Mouse (Mus musculus) left cerebral cortex, postnatal 36 days (tissue): ENCODE results near the gene Samd4. TPM values are rescaled to one million over a fixed set of nuclear protein-coding genes. Genes with fewer than 3 reads are reported as not detected.

Experiments used
- DNase-seq, 2 experiments: peaks; one replicate each; pipeline ENCODE4 v3.0.0; 2021 to 2022; ENCODE audit warnings: low spot score in 2 of 2, mixed read lengths in 1 of 2
- intact Hi-C: fragments of 180-260 bp; cut with DNase I; formaldehyde crosslinking; loops from one replicate; pipeline ENCODE4 v1.15.1; 2025
- total RNA-seq, 2 experiments: library from RNA; stranded (reverse); gene quantifications; 2 replicates each; pipeline ENCODE4 v1.2.3; 2021

Gene Samd4
- total RNA-seq, 2 experiments from 2014 or later, result 25.8 to 27.2 TPM

GRCm38 (mm10) chr14:46945903-46946490, 63.3 kb downstream of the Samd4 start:
- intact Hi-C loops, result no loop called here
- DNase-seq, result no peak

DNA sequence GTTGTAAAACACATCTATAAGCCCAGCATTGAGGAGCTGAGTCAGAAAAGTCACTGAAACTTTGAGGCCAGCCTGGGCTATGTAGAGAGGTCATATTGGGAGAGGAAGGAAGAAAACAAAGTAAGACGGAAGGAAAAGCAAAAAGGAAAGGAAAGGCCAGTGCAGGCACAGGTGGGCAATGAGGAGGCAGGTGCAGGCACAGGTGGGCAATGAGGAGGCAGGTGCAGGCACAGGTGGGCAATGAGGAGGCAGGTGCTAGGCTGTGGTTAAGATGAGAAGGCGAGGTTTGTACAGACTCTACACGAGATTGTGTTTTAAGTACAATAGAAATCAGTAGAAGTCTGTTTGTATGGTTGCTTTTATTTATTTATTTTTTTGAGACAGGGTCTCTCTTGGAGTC, 65.0 kb downstream of the Samd4 start:
- intact Hi-C loops, result no loop called here
- no peak for DNase-seq

- intact Hi-C loops, result no loop called here
- no peak for DNase-seq
Measured at GRCm38 (mm10) chr14:46950527-46951384, 68.1 kb downstream of the Samd4 start.

DNA sequence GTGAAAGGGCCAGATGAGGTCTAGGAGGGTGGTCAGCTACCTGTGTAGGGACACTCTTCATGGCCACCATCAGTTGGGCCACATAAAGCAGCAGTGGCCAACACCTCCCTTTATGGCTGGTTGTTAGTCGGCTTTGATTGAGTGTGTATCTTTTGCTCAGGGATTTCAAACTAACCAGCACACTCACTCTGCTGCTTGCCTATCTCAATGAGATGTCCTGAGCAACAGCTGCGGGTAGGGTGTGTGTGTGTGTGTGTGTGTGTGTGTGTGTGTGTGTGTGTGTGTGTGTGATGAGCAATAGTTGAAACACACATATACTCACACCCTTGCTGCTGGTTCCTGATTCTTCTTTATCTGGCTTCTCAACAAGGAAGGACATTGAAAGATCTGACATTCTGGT, 69.6 kb downstream of the Samd4 start:
- no peak for DNase-seq
- intact Hi-C loops, result no loop called here

GRCm38 (mm10) chr14:46955109-46955508, 72.5 kb downstream of the Samd4 start:
- no peak for DNase-seq
- intact Hi-C loops, result no loop called here

- no peak for DNase-seq
- intact Hi-C loops, result no loop called here
Measured at GRCm38 (mm10) chr14:46955574-46956043, 73.0 kb downstream of the Samd4 start.

GRCm38 (mm10) chr14:46956121-46956520, 73.5 kb downstream of the Samd4 start:
- intact Hi-C loops, result no loop called here
- DNase-seq, result no peak

- DNase-seq, result no peak
- intact Hi-C loops, result no loop called here
Measured at GRCm38 (mm10) chr14:46959166-46959721, 76.6 kb downstream of the Samd4 start.

GRCm38 (mm10) chr14:46959831-46960230, 77.2 kb downstream of the Samd4 start:
- intact Hi-C loops, result no loop called here
- no peak for DNase-seq

GRCm38 (mm10) chr14:46962832-46963231, 80.2 kb downstream of the Samd4 start:
- DNase-seq, result no peak
- intact Hi-C loops, result no loop called here

GRCm38 (mm10) chr14:46964074-46964872, 81.6 kb downstream of the Samd4 start:
- DNase-seq, result no peak
- intact Hi-C loops, result no loop called here

DNA sequence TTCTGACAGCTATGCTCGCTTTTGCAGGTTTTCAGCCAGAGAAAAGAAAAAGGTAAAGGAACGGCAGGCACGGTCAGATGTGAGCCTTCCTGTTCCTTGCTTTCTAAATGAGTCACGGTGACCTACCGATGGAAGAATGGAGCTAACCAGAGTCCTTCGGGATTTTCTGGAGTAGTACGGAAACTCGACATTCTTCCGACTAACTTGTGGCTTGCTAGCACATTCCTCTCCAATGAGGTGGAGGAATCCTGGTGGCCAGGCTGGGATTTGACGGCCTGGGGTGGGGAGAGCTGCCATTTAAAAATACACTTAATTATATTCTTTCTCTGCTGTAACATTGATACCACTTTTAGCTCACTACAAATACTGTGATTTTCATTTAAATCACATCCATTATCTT, 83.6 kb downstream of the Samd4 start:
- intact Hi-C loops, result no loop called here
- no peak for DNase-seq

- no peak for DNase-seq
- intact Hi-C loops, result no loop called here
Measured at GRCm38 (mm10) chr14:46968046-46968445, 85.4 kb downstream of the Samd4 start.

GRCm38 (mm10) chr14:46970673-46971072, 88.0 kb downstream of the Samd4 start:
- intact Hi-C loops, result no loop called here
- DNase-seq, result peak; percentile 19 to 46

DNA sequence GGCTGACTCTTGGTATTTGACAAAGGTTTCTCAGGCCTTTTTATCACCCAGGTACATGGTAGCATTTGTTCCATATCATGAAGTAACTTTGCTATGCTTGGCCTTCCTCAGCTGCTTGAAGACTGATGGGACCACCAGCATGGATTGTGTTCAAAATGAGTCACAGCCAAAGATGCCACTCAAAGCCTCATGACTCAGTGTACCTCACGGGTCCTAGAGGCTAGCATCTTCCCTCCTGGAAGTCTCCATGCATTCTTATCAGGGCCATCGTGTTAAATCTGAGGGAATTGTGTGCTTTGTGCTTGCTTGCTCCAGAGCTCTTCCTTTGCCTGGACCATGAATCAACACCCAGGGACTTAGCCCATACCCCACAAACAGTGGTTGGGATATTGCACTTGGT, 89.1 kb downstream of the Samd4 start:
- no peak for DNase-seq
- intact Hi-C loops, result no loop called here

DNA sequence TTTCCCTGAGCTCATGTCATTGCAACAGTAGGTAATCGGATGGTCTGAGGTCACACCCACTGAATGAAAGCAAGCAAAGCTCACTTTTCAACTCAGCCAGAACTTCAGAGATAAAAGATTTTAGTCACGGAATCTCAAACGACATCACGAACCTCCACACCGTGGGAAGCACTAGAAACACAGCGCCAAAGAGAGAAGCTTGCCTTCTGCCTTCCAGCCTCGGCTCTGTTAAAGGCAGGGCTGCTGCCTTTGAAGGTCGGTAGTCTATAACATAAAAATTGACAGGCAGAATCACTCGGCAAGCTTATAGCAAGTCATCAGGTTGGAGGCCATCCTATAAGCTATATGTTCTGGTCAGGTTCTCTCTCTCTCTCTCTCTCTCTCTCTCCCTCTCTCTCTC, 92.2 kb downstream of the Samd4 start:
- intact Hi-C loops, result no loop called here
- no peak for DNase-seq

DNA sequence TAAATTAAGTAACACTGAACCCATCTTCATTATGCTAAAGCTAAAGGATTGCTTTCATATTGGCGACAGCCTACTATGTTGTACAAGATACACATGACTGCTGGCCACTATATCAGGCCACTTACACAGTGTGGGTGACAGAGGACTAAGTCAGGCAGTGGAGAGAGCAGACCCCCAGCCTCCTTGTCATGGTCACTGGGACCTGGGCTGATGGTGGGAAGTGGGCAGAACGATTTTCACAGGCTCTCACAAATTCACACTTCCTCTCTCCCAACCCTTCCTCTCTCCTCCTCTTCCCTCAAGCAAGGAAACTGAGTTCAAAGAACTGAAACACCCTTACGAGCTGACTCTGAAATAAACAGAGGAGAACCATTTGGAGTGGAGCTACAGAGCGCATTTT, 93.3 kb downstream of the Samd4 start:
- DNase-seq, result no peak
- intact Hi-C loops, result no loop called here

- DNase-seq, result no peak
- intact Hi-C loops, result no loop called here
Measured at GRCm38 (mm10) chr14:46976712-46977111, 94.1 kb downstream of the Samd4 start.

DNA sequence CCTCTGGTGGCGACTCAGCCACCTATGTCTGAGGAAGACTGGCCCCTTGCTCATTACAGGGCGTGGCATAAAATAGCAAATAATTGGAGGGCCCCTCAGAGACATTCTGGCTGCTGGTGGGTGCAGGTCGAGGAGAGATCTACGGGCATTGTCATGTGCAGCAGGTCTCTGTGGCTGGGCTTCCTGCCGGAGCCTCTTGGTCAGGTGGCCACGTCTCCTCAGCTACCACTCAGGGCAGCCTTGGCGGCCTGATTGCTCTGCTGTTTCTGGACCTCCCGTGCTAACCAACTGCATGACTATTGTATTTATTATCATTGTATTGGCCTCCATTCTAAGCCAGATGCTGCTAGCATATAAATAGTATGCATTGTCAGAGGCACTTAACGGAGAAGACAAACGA, 95.0 kb downstream of the Samd4 start:
- intact Hi-C loops, result no loop called here
- no peak for DNase-seq

DNA sequence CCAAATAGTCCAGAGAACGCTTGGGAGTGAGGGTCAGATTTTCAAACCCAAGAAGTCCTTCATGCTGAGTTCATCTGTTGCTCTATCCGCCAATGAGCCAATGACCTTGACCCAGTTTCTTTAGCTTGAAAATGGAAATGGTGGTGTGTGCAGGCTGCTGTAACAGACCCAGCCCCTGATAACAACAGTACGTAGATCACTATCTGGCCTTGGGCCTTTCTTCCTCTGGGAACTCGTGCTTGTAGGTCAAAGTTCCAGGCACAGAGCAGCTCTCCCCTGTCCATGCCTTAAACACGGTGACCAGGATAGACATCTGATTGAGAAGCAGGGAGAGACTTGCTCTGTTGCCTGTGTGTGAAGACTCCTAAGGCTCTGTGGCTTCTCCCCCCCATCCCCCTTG, 96.5 kb downstream of the Samd4 start:
- no peak for DNase-seq
- intact Hi-C loops, result no loop called here
